Mouse (Mus musculus) bone marrow macrophage, adult 2 months (primary cell): Measurements from ENCODE around the gene Arhgef19. TPM values are rescaled to one million over a fixed set of nuclear protein-coding genes. Genes with fewer than 3 reads are reported as not detected.

ENCODE experiments used
- H3K27ac ChIP-seq: 2 replicates; pipeline ENCODE4 v1.5.1; 2012; ENCODE audit warnings: low read depth, low read length; ENCODE audit not compliant: insufficient read depth
- H3K4me1 ChIP-seq: 2 replicates; pipeline ENCODE4 v1.6.1; 2012; ENCODE audit warnings: low read length; ENCODE audit not compliant: control insufficient read depth, insufficient read depth
- H3K4me3 ChIP-seq: 2 replicates; pipeline ENCODE4 v1.5.1; 2012; ENCODE audit warnings: mild to moderate bottlenecking, low read length, moderate library complexity; ENCODE audit not compliant: insufficient read depth
- CTCF ChIP-seq: IDR thresholded peaks from 2 replicates; pipeline ENCODE4 v1.5.1; 2012; ENCODE audit warnings: low read depth, mild to moderate bottlenecking, low read length, moderate library complexity
- POLR2A ChIP-seq: IDR thresholded peaks from 2 replicates; pipeline ENCODE4 v1.6.1; 2012; ENCODE audit warnings: mild to moderate bottlenecking, low read depth, low read length, borderline replicate concordance
- polyA plus RNA-seq: library from polyadenylated mRNA; stranded (reverse); fragments of >200 nt; gene quantifications from 2 replicates; pipeline ENCODE4 v1.2.4, GENCODE M21; 2012; ENCODE audit not compliant: missing spikeins, insufficient read depth, insufficient read length

Gene Arhgef19
- polyA plus RNA-seq, 1 experiment: not detected

- Histone ChIP-seq H3K27ac (no peak overlapping the region), H3K4me1 (peaks cover 21% of the 10 kb centered on the region)
- TF ChIP-seq CTCF: no peak
- TF ChIP-seq POLR2A: no peak
Observed at GRCm38 (mm10) chr4:141283176-141283878, 44.0 kb downstream of the Arhgef19 start.

DNA sequence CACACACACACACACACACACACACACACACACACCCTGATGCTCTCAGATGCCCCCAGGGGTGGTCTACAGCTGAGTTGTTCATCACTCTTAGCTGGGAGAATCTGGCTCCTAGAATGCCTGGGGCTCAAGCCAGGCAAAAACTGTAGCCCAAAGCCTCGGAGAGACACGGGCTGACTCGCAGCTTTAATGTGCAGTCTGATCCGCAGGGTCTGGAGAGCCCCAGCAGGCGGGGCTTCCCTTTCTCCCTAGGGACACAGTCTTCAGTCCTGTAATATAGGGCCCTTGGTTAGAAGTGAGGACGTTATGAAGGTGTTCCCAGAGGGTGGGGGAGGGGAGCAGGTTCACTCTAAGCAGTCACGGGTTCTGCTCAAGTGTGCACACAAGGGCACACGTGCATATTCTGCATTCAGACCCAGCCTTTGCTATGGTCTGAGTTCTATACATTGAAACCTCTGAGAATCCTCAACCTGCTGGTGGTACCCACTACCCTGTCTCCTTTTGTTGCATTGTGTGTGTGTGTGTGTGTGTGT is 44.6 kb downstream of the Arhgef19 start:
- TF ChIP-seq POLR2A (no peak), CTCF (no peak)
- Histone ChIP-seq H3K27ac (no peak overlapping the region), H3K4me3 (no peak overlapping the region), H3K4me1 (peaks cover 20% of the 10 kb centered on the region)

More at GRCm38 (mm10) chr4:141283176-141283878, 44.0 kb downstream of the Arhgef19 start:
- H3K4me3 ChIP-seq: no peak overlapping the region

GRCm38 (mm10) chr4:141284486-141284885 is 45.2 kb downstream of the Arhgef19 start:
- peaks cover 20% of the 10 kb centered on the region for H3K4me1 ChIP-seq
- no peak for TF ChIP-seq CTCF
- TF ChIP-seq POLR2A: no peak
- H3K27ac ChIP-seq: no peak overlapping the region
- no peak overlapping the region for H3K4me3 ChIP-seq

DNA sequence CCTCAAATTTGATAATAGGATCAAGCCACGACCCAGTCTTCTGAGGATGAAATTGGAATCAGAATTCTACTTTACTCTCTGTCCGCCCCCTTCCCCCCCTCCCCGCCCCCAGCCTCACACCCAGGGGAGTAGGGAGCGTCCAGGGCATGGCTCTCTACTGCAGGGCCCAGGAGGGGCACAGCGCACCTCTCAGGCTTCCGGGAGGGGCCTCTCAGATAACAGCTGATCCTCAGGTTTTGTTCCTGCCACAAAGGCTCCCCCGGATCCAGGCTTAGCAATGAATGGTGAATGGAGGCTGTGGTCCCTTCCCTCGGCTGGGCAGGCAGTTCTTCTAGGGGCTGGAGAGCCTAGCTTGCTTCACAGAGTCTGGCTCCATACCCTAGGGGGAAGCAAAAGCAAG is 45.8 kb downstream of the Arhgef19 start:
- H3K27ac ChIP-seq: no peak overlapping the region
- no peak overlapping the region for H3K4me3 ChIP-seq
- peaks cover 20% of the 10 kb centered on the region for H3K4me1 ChIP-seq
- TF ChIP-seq POLR2A (no peak), CTCF (no peak)

GRCm38 (mm10) chr4:141286860-141287517 is 47.7 kb downstream of the Arhgef19 start:
- no peak overlapping the region for H3K27ac ChIP-seq
- H3K4me1 ChIP-seq: peaks cover 10% of the 10 kb centered on the region
- no peak overlapping the region for H3K4me3 ChIP-seq
- TF ChIP-seq POLR2A: no peak
- TF ChIP-seq CTCF: no peak

- TF ChIP-seq CTCF: no peak
- no peak for TF ChIP-seq POLR2A
- H3K4me1 ChIP-seq: peaks cover 8% of the 10 kb centered on the region; the same call in 1 of the 2 replicates
- no peak overlapping the region for H3K4me3 ChIP-seq
- no peak overlapping the region for H3K27ac ChIP-seq
Observed at GRCm38 (mm10) chr4:141287518-141288004, 48.3 kb downstream of the Arhgef19 start.

- H3K27ac ChIP-seq: no peak overlapping the region
- peaks cover 8% of the 10 kb centered on the region; the same call in 1 of the 2 replicates for H3K4me1 ChIP-seq
- no peak for TF ChIP-seq POLR2A
- TF ChIP-seq CTCF: no peak
Observed at GRCm38 (mm10) chr4:141288152-141288551, 48.9 kb downstream of the Arhgef19 start.

GRCm38 (mm10) chr4:141291571-141292375 is 52.5 kb downstream of the Arhgef19 start:
- TF ChIP-seq POLR2A: no peak
- TF ChIP-seq CTCF: no peak
- Histone ChIP-seq H3K4me3 (no peak overlapping the region), H3K4me1 (peaks cover 6% of the 10 kb centered on the region; the same call in 1 of the 2 replicates), H3K27ac (no peak overlapping the region)

More at GRCm38 (mm10) chr4:141288152-141288551, 48.9 kb downstream of the Arhgef19 start:
- H3K4me3 ChIP-seq: no peak overlapping the region

- Histone ChIP-seq H3K4me3 (no peak overlapping the region), H3K27ac (no peak overlapping the region), H3K4me1 (no peaks in the 10 kb centered on the region)
- no peak for TF ChIP-seq POLR2A
- TF ChIP-seq CTCF: no peak
Observed at GRCm38 (mm10) chr4:141295774-141296186, 56.5 kb downstream of the Arhgef19 start.
